Mouse (Mus musculus) MEL (cell line): ENCODE measurements around the gene Mrtfa. TPM values are rescaled to one million over a fixed set of nuclear protein-coding genes. Genes with fewer than 3 reads are reported as not detected.

Source experiments
- DNase-seq: peaks from one replicate; pipeline ENCODE4 v3.0.0; 2011; ENCODE audit warnings: low read depth, low spot score
- H3K27ac ChIP-seq: 2 replicates; pipeline ENCODE4 v1.5.1; 2012; ENCODE audit warnings: low read depth, mild to moderate bottlenecking, control low read depth, low read length, moderate library complexity; ENCODE audit not compliant: control insufficient read depth
- H3K27me3 ChIP-seq, 2 experiments: fragments of 150-350 bp in 1 of 2; sonication (generic) in 1 of 2; 2 replicates each; pipeline ENCODE4 v1.6.1; 2012; ENCODE audit warnings: low read length in 2 of 2, mild to moderate bottlenecking in 2 of 2, improper control_type of control experiment in 1 of 2, moderate library complexity in 1 of 2; ENCODE audit not compliant: insufficient read depth in 2 of 2, control insufficient read depth in 1 of 2
- H3K36me3 ChIP-seq, 2 experiments: 2 replicates each; pipeline ENCODE4 v1.6.1; 2012 to 2014; ENCODE audit warnings: low read length in 2 of 2, improper control_type of control experiment in 1 of 2, inconsistent platforms in 1 of 2, mild to moderate bottlenecking in 1 of 2; ENCODE audit not compliant: insufficient read depth in 2 of 2, control insufficient read depth in 1 of 2
- H3K4me1 ChIP-seq, 2 experiments: fragments of 150-350 bp in 1 of 2; sonication (generic) in 1 of 2; 2 replicates each; pipeline ENCODE4 v1.6.1; 2012; ENCODE audit warnings: low read length in 2 of 2, improper control_type of control experiment in 1 of 2, mild to moderate bottlenecking in 1 of 2; ENCODE audit not compliant: insufficient read depth in 2 of 2, control insufficient read depth in 1 of 2
- H3K4me3 ChIP-seq, 2 experiments: fragments of 150-350 bp in 1 of 2; sonication (generic) in 1 of 2; 2 replicates each; pipeline ENCODE4 v1.5.1; 2012; ENCODE audit warnings: low read depth in 2 of 2, low read length in 2 of 2, mild to moderate bottlenecking in 2 of 2, moderate library complexity in 2 of 2, control low read depth in 1 of 2, improper control_type of control experiment in 1 of 2; ENCODE audit not compliant: control insufficient read depth in 1 of 2, insufficient read depth in 1 of 2
- H3K79me2 ChIP-seq: 2 replicates; pipeline ENCODE4 v1.6.1; 2012; ENCODE audit warnings: mild to moderate bottlenecking, low read length, moderate library complexity; ENCODE audit not compliant: control insufficient read depth, poor library complexity, insufficient read depth
- H3K9ac ChIP-seq: 2 replicates; pipeline ENCODE4 v1.6.1; 2012; ENCODE audit warnings: low read depth, mild to moderate bottlenecking, control low read depth, low read length, moderate library complexity; ENCODE audit not compliant: control insufficient read depth, poor library complexity, severe bottlenecking
- H3K9me3 ChIP-seq: fragments of 150-350 bp; sonication (generic); replicated peaks from 2 replicates; pipeline ENCODE4 v1.6.1; 2012; ENCODE audit warnings: mild to moderate bottlenecking, low read length, improper control_type of control experiment, moderate library complexity; ENCODE audit not compliant: insufficient read depth
- CHD2 ChIP-seq: IDR thresholded peaks from 2 replicates; pipeline ENCODE4 v1.6.1; 2011; ENCODE audit warnings: low read length, improper control_type of control experiment
- CTCF ChIP-seq, 3 experiments: IDR thresholded peaks in 2 of 3; conservative IDR thresholded peaks in 1 of 3; 2 replicates each; pipeline ENCODE4 v1.5.1; 2011 to 2012; ENCODE audit warnings: low read length in 3 of 3, low read depth in 2 of 3, mild to moderate bottlenecking in 2 of 3, improper control_type of control experiment in 1 of 3, inconsistent platforms in 1 of 3, mixed read lengths in 1 of 3, moderate library complexity in 1 of 3; ENCODE audit not compliant: control insufficient read depth in 1 of 3, insufficient read depth in 1 of 3, poor library complexity in 1 of 3, severe bottlenecking in 1 of 3
- E2F4 ChIP-seq: IDR thresholded peaks from 2 replicates; pipeline ENCODE4 v1.6.1; 2011; ENCODE audit warnings: low read depth, low read length, improper control_type of control experiment, borderline replicate concordance
- ELF1 ChIP-seq: IDR thresholded peaks from 2 replicates; pipeline ENCODE4 v1.6.1; 2014; ENCODE audit warnings: low read depth, mild to moderate bottlenecking, inconsistent platforms, low read length, improper control_type of control experiment, moderate library complexity
- GABPA ChIP-seq: IDR thresholded peaks from 2 replicates; pipeline ENCODE4 v1.6.1; 2012; ENCODE audit warnings: low read depth, mild to moderate bottlenecking, inconsistent platforms, low read length, improper control_type of control experiment, moderate library complexity
- JUND ChIP-seq: IDR thresholded peaks from 2 replicates; pipeline ENCODE4 v1.6.1; 2011; ENCODE audit warnings: low read depth, mild to moderate bottlenecking, improper control_type of control experiment, low read length
- MAFK ChIP-seq: IDR thresholded peaks from 2 replicates; pipeline ENCODE4 v1.6.1; 2011; ENCODE audit warnings: low read depth, mild to moderate bottlenecking, low read length, improper control_type of control experiment, borderline replicate concordance
- NRF1 ChIP-seq: IDR thresholded peaks from 2 replicates; pipeline ENCODE4 v1.6.1; 2014; ENCODE audit warnings: low read depth, mild to moderate bottlenecking, inconsistent platforms, low read length, improper control_type of control experiment, moderate library complexity; ENCODE audit not compliant: poor library complexity, insufficient read depth, severe bottlenecking
- POLR2AphosphoS5 ChIP-seq: IDR thresholded peaks from 2 replicates; pipeline ENCODE4 v1.6.1; 2012; ENCODE audit warnings: low read depth, borderline replicate concordance, mild to moderate bottlenecking, inconsistent platforms, low read length, moderate library complexity, mixed read lengths
- RAD21 ChIP-seq: IDR thresholded peaks from 2 replicates; pipeline ENCODE4 v1.6.1; 2011; ENCODE audit warnings: mild to moderate bottlenecking, low read depth, low read length, improper control_type of control experiment
- SIN3A ChIP-seq: IDR thresholded peaks from 2 replicates; pipeline ENCODE4 v1.6.1; 2012; ENCODE audit warnings: low read length, improper control_type of control experiment, inconsistent platforms
- TBP ChIP-seq: IDR thresholded peaks from 2 replicates; pipeline ENCODE4 v1.8.0; 2011; ENCODE audit warnings: low read depth, low read length, improper control_type of control experiment
- TCF12 ChIP-seq: IDR thresholded peaks from 2 replicates; pipeline ENCODE4 v1.6.1; 2014; ENCODE audit warnings: low read depth, mild to moderate bottlenecking, inconsistent platforms, low read length, improper control_type of control experiment, moderate library complexity
- UBTF ChIP-seq: IDR thresholded peaks from 2 replicates; pipeline ENCODE4 v1.6.1; 2012; ENCODE audit warnings: low read depth, mild to moderate bottlenecking, inconsistent platforms, low read length, improper control_type of control experiment, moderate library complexity, borderline replicate concordance; ENCODE audit not compliant: insufficient read depth
- USF1 ChIP-seq: IDR thresholded peaks from 2 replicates; pipeline ENCODE4 v1.6.1; 2014; ENCODE audit warnings: low read depth, mild to moderate bottlenecking, inconsistent platforms, low read length, improper control_type of control experiment, moderate library complexity
- USF2 ChIP-seq, 2 experiments: IDR thresholded peaks; 2 replicates each; pipeline ENCODE4 v1.6.1; 2011 to 2012; ENCODE audit warnings: improper control_type of control experiment in 2 of 2, low read length in 2 of 2, borderline replicate concordance in 1 of 2, inconsistent platforms in 1 of 2, low read depth in 1 of 2, mild to moderate bottlenecking in 1 of 2; ENCODE audit not compliant: insufficient read depth in 1 of 2
- ZC3H11A ChIP-seq: IDR thresholded peaks from 2 replicates; pipeline ENCODE4 v1.6.1; 2012; ENCODE audit warnings: low read depth, mild to moderate bottlenecking, inconsistent platforms, low read length, improper control_type of control experiment
- polyA plus RNA-seq, 2 experiments: library from polyadenylated mRNA; stranded (reverse) in 1 of 2; unstranded in 1 of 2; fragments of >175 nt in 1 of 2; fragments of >200 nt in 1 of 2; gene quantifications; 2 replicates each; pipeline versions ENCODE4 v1.2.1 to v1.2.4; 2012; ENCODE audit warnings: low replicate concordance in 2 of 2, low read depth in 1 of 2; ENCODE audit not compliant: insufficient read length in 2 of 2, insufficient read depth in 1 of 2, missing spikeins in 1 of 2
- total RNA-seq: library from RNA; depleted of rRNA; stranded (reverse); fragments of 300-350 nt; gene quantifications from 2 replicates; pipeline ENCODE4 v1.2.3, GENCODE M21; 2012

The Mrtfa gene
- total and polyA plus RNA-seq, 3 experiments = 2.6 to 11.9 TPM; not detected in 1

DNA sequence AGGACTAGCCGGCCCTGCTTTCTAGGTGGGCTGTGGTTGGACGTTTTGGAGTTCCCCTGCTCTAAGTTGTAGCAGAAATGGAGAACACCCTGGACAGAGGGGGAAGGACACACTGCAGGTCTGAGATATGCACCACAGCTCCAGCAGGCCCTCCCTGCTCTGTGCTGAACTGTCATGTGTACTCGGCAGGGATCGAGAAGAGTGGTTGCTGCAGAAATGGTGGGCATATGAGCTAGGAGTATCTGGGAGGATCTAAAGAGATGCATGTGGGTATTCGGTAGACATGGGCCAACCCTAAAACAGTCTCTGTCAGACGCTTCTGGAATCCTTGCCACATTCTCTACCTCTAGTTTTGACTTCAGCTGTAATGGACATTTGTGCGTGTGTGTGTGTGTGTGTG lies 40.8 kb upstream of the Mrtfa start:
- no peak overlapping the region for H3K4me3 ChIP-seq
- no peaks in the 10 kb centered on the region for H3K36me3 ChIP-seq
- DNase-seq = no peak
- H3K9ac ChIP-seq = no peak overlapping the region
- no peaks in the 10 kb centered on the region for H3K4me1 ChIP-seq
- TF ChIP-seq CHD2 = no peak
- TF ChIP-seq GABPA = no peak
- no peak for TF ChIP-seq ELF1
- TF ChIP-seq TBP = no peak
- no peak for TF ChIP-seq USF1
- TF ChIP-seq NRF1 = no peak
- TF ChIP-seq E2F4 = no peak
- no peak for TF ChIP-seq TCF12
- no peak for TF ChIP-seq POLR2AphosphoS5
- no peak for TF ChIP-seq CTCF (IDR thresholded peaks at IDR 0.05 in 2 of 3, conservative IDR thresholded peaks at IDR 0.05 in 1 of 3; ENCODE audit: control insufficient read depth in 1 of 3, insufficient read depth in 1 of 3, low read depth in 2 of 3, low read length in 3 of 3, poor library complexity in 1 of 3, severe bottlenecking in 1 of 3)
- TF ChIP-seq ZC3H11A = no peak
- TF ChIP-seq SIN3A = no peak
- TF ChIP-seq, all 39 proteins: peak for 0
- H3K9me3 ChIP-seq = no peaks in the 10 kb centered on the region
- no peaks in the 10 kb centered on the region for H3K79me2 ChIP-seq
- peaks cover 11 to 33% of the 10 kb centered on the region in 2 experiments for H3K27me3 ChIP-seq
- H3K27ac ChIP-seq = no peak overlapping the region

DNA sequence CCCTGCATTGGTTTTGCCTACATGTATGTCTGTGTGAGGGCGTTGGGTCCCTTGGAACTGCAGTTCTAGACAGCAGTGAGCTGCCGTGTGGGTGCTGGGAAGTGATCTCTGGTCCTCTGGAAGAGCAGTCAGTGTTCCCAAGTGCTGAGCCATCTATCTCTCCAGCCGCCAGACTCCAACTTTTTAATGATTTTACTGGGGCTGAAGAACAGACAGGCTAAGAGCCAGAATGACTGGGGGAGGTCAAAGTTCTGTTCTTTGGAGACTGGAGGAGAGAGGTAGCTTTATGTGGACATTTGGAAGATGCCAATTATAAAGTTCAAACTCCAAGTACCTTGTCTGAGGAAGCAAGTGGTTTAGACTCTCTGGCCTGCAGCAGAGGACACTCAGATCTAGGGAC lies 39.2 kb upstream of the Mrtfa start:
- Histone ChIP-seq H3K9ac (no peak overlapping the region), H3K4me3 (no peak overlapping the region), H3K9me3 (no peaks in the 10 kb centered on the region)
- TF ChIP-seq SIN3A (no peak), USF2 (IDR thresholded peaks at IDR 0.05; ENCODE audit: borderline replicate concordance in 1 of 2, insufficient read depth in 1 of 2, low read depth in 1 of 2, low read length in 2 of 2) (no peak), JUND (no peak), UBTF (no peak), MAFK (no peak), RAD21 (no peak), CTCF (IDR thresholded peaks at IDR 0.05 in 2 of 3, conservative IDR thresholded peaks at IDR 0.05 in 1 of 3; ENCODE audit: control insufficient read depth in 1 of 3, insufficient read depth in 1 of 3, low read depth in 2 of 3, low read length in 3 of 3, poor library complexity in 1 of 3, severe bottlenecking in 1 of 3) (no peak)
- TF ChIP-seq, all 39 proteins: peak for 0
- Histone ChIP-seq H3K4me1 (no peaks in the 10 kb centered on the region), H3K27me3 (peaks cover 20 to 36% of the 10 kb centered on the region in 2 experiments), H3K36me3 (no peaks in the 10 kb centered on the region), H3K27ac (no peak overlapping the region), H3K79me2 (no peaks in the 10 kb centered on the region)
- no peak for DNase-seq
